Mouse (Mus musculus) v-Abl transformed pro-B cells (cell line): Measurements from ENCODE around the gene Fzd10.

Source experiments
- in situ Hi-C, 2 experiments: fragments of 400-800 bp; cut with MboI; formaldehyde crosslinking; loops; one replicate each; pipeline ENCODE4 v1.15.1; 2025; ENCODE audit not compliant: unreplicated experiment in 2 of 2

Gene Fzd10

DNA sequence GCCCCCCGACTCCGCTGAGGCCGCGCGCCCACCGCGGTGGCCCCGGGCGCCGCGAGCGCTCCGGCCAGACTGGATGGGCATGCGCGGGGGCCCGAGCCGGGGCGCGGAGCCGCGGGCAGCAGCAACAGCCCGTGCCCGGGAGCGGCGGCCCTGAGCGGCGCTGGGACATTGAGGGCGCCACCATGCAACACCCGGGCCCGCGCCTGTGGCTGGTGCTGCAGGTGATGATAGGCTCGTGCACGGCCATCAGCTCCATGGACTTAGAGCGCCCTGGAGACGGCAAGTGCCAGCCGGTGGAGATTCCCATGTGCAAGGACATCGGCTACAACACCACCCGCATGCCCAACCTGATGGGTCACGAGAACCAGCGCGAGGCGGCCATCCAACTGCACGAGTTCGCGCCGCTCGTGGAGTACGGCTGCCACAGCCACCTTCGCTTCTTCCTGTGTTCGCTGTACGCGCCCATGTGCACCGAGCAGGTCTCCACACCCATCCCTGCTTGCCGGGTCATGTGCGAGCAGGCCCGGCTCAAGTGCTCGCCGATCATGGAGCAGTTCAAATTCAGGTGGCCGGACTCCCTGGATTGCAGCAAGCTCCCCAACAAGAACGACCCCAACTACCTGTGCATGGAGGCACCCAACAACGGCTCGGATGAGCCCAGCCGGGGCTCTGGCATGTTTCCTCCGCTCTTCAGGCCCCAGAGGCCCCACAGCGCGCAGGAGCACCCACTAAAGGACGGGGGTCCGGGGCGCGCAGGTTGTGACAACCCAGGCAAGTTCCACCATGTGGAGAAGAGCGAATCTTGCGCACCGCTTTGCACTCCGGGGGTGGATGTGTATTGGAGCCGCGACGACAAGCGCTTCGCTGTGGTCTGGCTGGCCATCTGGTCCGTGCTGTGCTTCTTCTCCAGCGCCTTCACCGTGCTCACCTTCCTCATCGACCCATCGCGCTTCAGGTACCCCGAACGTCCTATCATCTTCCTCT lies 684 bp downstream of the Fzd10 start:
- in situ Hi-C loops = no loop called here

DNA sequence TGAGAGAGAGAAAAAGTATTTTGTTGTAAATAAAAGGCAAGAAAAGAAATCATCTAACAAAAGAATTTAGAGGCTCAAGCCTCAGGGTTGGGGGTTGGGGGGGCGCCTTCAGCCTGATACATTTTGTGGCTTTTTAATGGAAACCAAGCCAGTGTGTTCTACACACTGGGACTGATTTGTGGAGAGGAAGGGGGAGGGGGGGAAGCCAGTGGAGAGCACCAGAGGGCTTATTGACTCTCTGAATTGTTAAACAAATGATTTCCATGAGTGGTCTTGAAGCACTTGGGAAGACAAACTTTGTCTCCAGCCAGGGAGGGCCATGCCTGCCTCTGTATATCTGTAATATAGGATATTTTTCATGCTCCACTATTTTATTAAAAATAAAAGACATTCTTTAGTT lies 3.0 kb downstream of the Fzd10 start:
- in situ Hi-C loops = no loop called here

DNA sequence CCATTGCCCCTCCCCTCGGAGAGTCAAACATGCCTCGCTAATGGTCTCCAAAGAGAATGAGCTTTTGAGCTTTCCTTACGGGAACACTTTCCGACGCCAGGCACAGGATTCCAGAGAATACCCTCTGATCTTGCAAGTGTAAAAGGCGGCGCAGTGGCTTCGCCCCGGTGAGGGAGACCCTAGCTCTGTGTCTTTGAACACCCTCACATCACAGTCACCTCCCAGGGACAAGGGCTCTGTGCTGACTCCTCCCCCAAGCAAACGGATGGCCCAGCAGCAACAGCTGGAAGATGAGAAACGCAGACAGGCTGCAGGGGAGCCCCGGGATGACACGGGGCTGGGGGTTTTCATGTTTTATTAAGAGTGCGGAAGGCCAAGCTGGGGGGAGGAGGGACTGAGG lies 6.0 kb downstream of the Fzd10 start:
- in situ Hi-C loops = no loop called here

DNA sequence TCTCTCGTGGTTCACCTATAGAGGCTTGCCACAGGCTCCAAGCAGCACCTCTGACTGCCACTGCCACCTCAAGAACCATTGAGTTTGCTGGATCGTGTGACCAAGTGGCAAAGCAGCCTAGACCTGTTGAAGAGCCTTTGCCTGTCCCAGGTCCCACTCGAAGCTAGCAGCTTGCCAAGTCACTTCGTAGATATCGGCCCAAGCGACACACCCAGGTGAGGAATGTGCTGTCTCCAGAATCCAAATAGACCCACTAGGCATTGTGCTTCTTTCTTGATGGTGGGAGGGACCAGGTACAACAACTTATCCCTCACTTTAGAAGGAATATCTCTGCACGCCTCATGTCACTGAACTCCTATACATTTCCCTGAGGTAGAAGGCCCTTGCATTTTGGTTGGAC lies 8.4 kb downstream of the Fzd10 start:
- in situ Hi-C loops = no loop called here

DNA sequence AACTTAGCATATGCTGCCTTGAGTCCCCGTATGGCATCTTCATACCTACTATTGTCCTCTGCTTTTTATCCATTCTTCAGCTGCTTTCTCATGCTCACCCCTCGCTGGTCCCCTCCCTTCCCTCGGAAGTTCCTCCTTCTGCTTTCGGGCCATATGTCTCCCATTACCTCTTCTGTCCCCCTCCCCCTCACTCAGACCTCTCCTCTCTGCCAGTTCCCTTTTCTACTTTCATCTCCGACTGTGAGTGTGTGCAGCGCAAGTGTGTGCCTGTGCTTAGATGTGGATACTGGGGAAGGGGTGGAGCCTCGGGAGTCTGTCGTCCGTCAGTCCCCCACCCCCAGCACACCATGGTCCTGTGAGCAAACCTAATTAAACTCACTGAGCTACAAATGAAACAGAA lies 17.0 kb downstream of the Fzd10 start:
- in situ Hi-C loops = no loop called here

DNA sequence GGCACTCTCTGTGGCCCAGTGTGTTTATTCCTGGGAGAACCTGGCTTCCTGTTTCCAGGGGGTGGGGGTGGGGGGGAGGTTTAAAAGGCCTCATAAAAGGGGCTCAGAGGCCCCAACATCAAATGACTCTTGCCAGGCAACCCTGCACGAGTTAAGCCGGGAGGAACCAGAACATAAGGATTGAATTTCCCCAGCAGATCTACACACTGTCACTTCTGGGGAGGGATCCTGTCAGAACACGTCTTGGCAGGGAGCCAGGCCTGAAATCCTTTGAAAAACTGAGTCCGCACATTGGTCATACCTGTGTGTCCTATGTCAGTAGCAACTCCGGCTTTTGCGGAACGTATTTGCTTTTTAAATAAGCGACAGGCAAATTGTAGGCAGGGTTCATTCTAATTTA lies 19.3 kb downstream of the Fzd10 start:
- in situ Hi-C loops = no loop called here

DNA sequence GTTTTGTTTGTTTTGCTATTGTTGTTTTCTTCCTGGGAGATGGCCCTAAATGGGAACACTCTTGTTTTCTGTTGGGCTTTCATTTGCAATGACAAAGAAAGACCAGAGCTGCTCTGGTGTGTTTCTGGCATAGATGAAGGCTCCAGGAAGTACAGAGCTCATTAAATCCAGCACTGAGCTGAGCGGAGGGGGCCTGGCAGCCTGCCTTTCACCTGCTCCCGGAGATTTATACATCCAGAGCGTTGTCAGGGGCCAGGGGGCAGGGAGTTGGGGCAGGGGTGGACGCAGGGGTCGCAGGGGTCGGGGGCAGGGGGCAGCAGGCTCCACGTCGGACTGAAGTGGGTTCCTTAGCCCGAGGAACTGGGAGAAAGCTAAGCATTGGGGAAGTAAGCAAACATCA lies 19.8 kb downstream of the Fzd10 start:
- in situ Hi-C loops = no loop called here

DNA sequence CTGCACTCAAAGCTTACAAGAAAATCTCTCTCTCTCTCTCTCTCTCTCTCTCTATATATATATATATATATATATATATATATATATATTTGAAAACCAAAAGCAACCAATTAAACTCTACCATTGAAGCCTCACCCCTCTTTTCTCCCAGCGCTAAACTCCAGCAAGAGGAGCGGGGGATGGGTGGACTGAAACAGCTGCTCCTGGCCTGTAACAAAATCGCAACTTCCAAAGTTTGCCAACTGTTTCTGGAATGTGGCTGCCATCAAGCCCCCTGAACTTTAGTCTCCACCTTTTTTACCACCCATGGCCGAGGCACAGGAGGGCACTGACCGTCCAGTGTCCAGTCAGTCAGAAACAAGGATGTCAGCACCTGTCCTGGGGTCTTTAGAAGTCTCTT lies 27.1 kb downstream of the Fzd10 start:
- in situ Hi-C loops = no loop called here

DNA sequence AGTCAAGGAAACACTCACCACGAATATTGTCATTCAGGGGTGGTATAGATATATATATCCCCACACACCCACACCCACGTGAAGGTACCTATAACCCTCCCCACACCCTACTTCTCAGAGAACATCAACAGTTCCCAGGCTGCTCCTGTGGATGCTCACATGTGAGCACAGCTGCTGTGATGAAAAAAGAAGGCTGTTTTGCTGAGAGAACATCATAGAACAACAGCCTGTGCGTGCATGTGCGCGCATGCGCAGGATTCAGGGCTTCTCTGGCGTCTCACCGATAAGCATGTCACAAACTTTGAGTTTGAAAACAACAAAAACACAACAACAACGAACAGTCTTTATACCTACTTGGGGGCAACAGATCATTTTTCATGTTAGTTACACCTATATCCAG lies 36.0 kb downstream of the Fzd10 start:
- in situ Hi-C loops = no loop called here

DNA sequence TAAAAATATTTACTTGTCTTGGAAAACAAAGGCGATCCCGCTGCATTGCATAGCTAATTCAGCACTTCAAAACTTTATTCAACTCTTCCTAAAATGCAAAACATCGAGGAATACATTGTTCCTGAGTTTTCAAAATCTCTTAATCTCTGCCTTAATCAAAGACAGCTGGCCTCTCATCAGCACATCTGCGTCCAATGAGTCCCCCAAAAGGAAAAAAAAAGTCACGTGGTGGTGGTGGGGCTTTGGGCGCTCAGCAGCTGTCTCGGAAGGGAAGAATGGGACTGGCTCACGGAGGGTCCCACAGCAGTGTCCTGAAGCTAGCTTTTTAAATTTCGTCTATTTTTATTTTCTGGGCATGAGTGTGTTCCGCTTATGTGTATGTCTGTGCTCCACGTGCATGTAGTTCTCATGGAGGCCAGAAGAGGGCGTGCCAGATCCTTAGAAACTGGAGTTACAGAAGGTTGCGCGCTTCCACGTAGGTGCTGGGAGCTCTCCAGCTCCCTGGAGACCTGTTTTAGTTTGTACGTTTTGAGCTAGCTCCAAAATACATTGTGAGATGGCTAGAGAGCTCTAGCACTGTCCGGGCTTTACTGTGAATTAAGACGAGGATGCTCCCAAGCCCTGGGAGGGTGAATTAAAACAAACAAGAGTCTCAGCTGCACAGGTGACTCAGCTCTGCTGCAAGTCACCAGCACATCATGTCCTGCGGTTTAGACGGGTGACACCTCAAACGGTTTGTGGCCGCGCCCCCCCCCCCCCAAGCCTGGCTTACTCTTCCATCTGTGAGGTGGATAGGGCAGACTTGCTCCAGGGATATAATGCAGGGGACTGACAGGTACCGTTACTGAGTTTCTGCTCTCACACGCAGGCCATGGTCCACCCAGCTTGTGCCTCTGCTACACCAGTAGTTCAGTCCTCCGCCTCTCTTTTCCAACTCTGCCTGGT lies 36.7 kb downstream of the Fzd10 start:
- in situ Hi-C loops = no loop called here

DNA sequence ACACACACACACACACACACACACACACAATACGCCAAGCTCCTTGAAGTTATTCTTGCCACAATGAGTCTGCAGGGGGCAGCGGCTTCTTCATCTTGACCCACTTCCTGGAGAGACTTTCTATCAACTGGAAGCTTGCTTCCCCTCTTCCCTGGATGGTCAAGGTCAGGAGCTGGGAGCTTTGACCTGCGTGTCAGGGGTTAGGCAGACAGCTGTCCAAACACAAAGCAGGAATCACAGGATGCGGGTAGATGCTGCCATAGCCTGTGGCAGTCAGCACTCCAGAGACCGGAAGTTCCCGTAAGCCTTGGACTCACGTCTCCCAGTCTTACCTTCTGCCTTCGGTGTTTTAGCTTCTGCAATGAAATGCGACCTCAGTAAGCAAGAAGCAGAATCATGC lies 38.1 kb downstream of the Fzd10 start:
- in situ Hi-C loops = no loop called here

DNA sequence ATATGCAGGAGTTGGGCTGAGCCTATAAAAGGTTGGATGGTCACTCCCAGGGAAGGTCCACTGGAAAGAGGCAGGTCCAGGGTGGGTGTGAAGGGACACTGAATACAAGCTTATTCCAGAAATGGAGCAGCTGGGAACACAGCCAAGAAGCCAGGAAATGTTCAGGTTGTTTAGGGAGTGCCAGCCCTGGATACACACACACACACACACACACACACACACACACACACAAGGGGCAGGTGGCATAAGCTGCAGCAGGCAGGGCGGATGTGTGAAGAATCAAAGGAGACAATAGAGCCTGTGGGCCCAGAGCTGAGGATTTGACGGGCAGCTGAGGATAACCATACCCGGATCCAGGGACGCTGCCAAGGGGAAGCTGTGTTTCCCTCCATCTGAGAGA lies 42.4 kb downstream of the Fzd10 start:
- in situ Hi-C loops = no loop called here

DNA sequence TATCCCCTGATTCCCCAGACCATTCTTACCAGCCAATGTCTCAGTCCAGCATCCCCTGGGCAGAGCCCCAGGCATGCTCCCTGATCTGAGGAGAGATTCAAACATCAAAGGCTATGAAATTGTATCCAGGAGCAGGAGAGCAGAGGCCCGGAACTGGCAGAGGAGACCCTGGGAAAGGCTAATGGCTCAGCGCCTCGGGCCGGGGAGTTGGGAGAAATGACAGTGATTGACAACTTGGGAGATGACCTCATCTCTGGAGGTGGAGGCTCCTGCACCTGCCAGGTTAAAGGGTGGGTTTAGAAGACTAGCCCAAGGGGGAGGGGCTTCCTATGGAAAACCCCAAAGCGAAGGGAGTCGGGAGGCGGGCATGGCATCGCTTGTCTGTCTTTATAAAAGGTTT lies 45.1 kb downstream of the Fzd10 start:
- in situ Hi-C loops = no loop called here

DNA sequence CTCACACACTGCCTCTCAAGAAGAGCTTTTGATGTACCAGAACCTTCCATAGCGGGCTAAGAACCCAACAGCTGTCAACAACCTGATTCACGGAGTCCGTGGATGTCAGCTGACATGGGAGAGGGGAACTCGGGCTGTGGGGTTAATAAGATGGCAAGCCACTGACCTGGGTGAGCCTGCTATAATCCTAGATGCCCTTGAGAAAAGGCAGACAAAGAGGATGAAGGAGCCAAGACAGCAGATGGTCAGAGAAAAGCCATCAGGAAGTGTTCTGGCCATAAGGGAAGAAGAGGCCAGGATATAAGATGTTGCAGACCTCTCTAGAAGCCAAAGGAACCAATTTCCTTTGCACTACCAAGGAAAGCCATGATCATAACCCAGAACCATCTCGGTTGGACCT lies 45.6 kb downstream of the Fzd10 start:
- in situ Hi-C loops = no loop called here

DNA sequence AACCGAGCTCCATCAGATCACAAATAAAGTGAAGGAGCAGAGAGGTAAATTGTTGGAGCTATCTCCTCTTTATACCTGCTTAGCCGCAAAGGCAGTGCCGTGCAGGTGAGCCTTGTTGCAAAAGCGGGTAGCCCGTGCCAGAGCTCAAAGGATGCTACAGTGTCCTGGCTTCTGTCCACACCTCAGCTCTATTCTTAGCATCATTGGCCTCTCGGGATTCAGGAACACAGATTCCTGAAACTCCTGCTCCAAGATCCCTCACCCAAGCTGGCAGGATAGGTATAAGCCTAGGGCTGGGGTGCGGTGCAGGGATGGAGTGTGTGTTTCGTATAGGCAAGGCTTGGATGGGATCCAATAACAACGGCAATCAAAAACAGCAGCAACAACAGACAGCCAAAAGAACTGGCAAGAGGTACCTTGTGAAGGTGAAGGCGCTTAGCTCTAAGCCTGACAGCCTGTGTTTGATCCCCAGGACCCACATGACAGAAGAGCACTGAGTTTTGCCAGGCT lies 46.6 kb downstream of the Fzd10 start:
- in situ Hi-C loops = no loop called here

DNA sequence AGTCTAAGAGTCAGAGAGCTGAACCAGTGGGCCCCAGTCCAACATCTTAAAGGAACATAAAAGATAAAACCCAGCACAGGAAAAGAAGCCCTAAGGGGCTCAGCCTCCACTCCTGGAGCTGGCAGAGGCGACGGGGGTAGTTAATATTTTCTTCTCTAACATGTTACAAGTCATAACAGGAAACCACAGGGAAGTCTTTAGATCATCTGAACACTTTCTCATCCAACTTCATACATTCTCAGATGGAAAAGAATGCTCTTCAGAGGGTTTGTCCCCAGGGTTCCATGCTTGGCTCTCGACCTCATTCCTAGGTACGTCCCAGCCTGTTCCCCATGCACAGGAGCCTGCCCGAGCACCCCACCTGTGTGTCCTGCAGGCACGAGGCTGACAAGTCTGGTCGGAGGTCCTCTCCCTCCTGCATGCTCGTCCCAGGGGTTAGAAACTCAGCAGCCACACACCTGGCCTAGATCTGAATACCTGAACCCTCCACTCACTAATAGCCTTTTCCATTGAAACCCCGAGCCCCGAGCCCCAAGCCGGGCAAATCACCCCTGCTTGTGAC lies 48.8 kb downstream of the Fzd10 start:
- in situ Hi-C loops = no loop called here
